Mouse (Mus musculus) lung, embryonic 16.5 days (tissue): Measurements from ENCODE around the gene Ephb2. TPM values are rescaled to one million over a fixed set of nuclear protein-coding genes. Genes with fewer than 3 reads are reported as not detected.

Source experiments
- ATAC-seq: fragments of 200-750 bp; cut with Nextera tagmentation; 2 replicates; pipeline ENCODE4 v1.8.0; 2017; ENCODE audit warnings: low read depth, mild to moderate bottlenecking, moderate library complexity
- H3K27ac ChIP-seq: fragments of 300-500 bp; sonication (generic); 2 replicates; pipeline ENCODE4 v1.5.1; 2014; ENCODE audit warnings: mild to moderate bottlenecking, control low read depth, low read length
- H3K27me3 ChIP-seq: fragments of 300-500 bp; sonication (generic); 2 replicates; pipeline ENCODE4 v1.6.1; 2014; ENCODE audit warnings: low read depth, low read length, mixed read lengths; ENCODE audit not compliant: control insufficient read depth, insufficient read depth
- H3K36me3 ChIP-seq: fragments of 300-500 bp; sonication (generic); 2 replicates; pipeline ENCODE4 v1.6.1; 2014; ENCODE audit warnings: low read length; ENCODE audit not compliant: control insufficient read depth, insufficient read depth
- H3K4me1 ChIP-seq: fragments of 300-500 bp; sonication (generic); replicated peaks from 2 replicates; pipeline ENCODE4 v1.6.1; 2014; ENCODE audit warnings: low read length, mixed read lengths; ENCODE audit not compliant: control insufficient read depth, insufficient read depth
- H3K4me2 ChIP-seq: fragments of 300-500 bp; sonication (generic); 2 replicates; pipeline ENCODE4 v1.6.1; 2014; ENCODE audit warnings: low read depth, low read length, control low read depth
- H3K4me3 ChIP-seq: fragments of 300-500 bp; sonication (generic); 2 replicates; pipeline ENCODE4 v1.5.1; 2014; ENCODE audit warnings: mild to moderate bottlenecking, low read length, control low read depth
- H3K9ac ChIP-seq: fragments of 300-500 bp; sonication (generic); 2 replicates; pipeline ENCODE4 v1.6.1; 2014; ENCODE audit warnings: low read length, control low read depth
- H3K9me3 ChIP-seq: fragments of 300-500 bp; sonication (generic); 2 replicates; pipeline ENCODE4 v1.6.1; 2016; ENCODE audit warnings: low read length; ENCODE audit not compliant: control insufficient read depth
- WGBS: fragments of 180-500 bp; shearing (Covaris S2); extraction: QIAGEN DNeasy Blood & Tissue Kit; methylation state at CpG from one replicate; pipeline ENCODE4 v1.1.7; 2014; 5-methylcytosine and 5-hydroxymethylcytosine counted together
- polyA plus RNA-seq: library from polyadenylated mRNA; unstranded; fragments of >200 nt; fragmentation: Nextera tagmentation; extraction: Ambion mirVana; gene quantifications from 2 replicates; pipeline ENCODE4 v1.2.1, GENCODE M21; 2015

Ephb2 gene
- polyA plus RNA-seq, 1 experiment from 2014 or later, result 1.5 TPM

DNA sequence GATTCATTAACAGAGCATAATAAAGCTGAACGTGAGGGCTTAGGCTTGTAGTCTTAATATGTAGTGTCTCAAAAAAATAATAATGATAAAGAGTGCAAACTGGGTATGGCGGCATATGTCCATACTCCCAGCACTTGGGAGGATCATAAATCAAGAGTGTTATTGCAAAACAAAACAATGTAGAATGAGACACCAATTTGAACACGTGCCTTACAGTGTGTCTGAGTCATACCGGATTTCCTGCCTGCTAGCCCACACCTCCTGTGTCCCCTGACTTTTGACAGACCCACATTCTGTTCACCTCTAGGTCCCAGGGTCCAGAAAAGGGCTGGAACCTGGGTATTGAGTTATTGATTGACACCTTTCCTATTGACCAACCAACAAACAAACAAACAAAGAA, 6.2 kb upstream of the Ephb2 start:
- no peak overlapping the region for H3K9ac ChIP-seq
- H3K27me3 ChIP-seq, result peaks cover 21% of the 10 kb centered on the region
- no peaks in the 10 kb centered on the region for H3K9me3 ChIP-seq
- no peak overlapping the region for H3K27ac ChIP-seq
- peaks cover under 1% of the 10 kb centered on the region; the same call in 1 of the 2 replicates for H3K4me1 ChIP-seq
- 62% methylated on average over 4 of the region's 4 CpGs for WGBS
- no peak for ATAC-seq
- H3K36me3 ChIP-seq, result no peaks in the 10 kb centered on the region
- H3K4me3 ChIP-seq, result no peak overlapping the region
- H3K4me2 ChIP-seq, result no peak overlapping the region

- WGBS, result 6% methylated on average over 5 of the region's 5 CpGs
- no peak overlapping the region for H3K9ac ChIP-seq
- H3K4me2 ChIP-seq, result no peak overlapping the region
- no peak overlapping the region for H3K27ac ChIP-seq
- no peak overlapping the region for H3K4me3 ChIP-seq
- H3K9me3 ChIP-seq, result no peaks in the 10 kb centered on the region
- peak; percentile 30; the same call in 1 of the 2 replicates for ATAC-seq
- peaks cover 26% of the 10 kb centered on the region for H3K27me3 ChIP-seq
- H3K36me3 ChIP-seq, result no peaks in the 10 kb centered on the region
- peaks cover 7% of the 10 kb centered on the region; the same call in 1 of the 2 replicates for H3K4me1 ChIP-seq
These were observed 5.3 kb upstream of the Ephb2 start for GRCm38 (mm10) chr4:136841056-136841455.

DNA sequence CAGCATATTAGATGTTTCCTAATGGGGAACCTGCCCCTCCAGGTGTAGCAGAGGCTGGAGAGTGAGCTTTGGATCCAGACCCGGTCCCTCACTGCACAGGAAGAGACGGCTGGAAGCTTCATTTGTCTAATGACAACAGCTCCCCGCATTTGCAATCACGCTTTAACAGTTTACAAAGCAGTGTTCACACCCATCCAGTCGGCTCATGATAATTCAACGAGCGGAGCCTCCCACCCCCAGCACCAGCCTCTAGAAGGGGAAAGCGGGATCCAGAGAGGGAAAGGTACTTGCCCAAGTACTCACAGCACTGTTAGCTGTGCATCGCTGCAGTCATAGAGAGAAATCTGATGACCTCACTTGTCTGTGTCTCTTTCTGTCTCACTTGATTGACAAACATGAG, 2.7 kb upstream of the Ephb2 start:
- ATAC-seq, result no peak
- Histone ChIP-seq H3K27ac (no peak overlapping the region), H3K4me1 (peaks cover 23% of the 10 kb centered on the region), H3K9me3 (no peaks in the 10 kb centered on the region), H3K4me3 (no peak overlapping the region), H3K27me3 (peaks cover 30% of the 10 kb centered on the region), H3K36me3 (no peaks in the 10 kb centered on the region), H3K9ac (no peak overlapping the region), H3K4me2 (no peak overlapping the region)
- 47% methylated on average over 9 of the region's 9 CpGs for WGBS

DNA sequence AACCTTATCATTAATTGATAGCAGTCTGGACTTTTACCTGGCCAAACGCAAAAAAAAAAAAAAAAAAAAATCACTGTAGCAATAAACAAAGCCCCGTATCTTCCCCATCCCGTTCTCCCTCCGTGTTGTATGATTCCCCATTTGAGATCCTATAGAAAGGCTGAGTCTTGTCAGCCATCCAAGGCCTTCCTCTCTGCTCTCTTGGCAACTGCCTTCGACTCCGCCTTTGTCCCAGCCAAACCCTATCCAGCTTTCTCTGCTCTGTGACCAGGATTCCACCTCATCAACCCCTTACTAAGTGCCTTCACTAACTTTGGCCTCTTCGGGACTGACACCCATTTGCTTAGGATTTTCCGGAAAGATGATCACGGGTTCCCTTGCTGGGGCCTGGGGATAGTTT, 2.2 kb upstream of the Ephb2 start:
- Histone ChIP-seq H3K27me3 (peaks cover 32% of the 10 kb centered on the region), H3K4me1 (peaks cover 27% of the 10 kb centered on the region)
- 52% methylated on average over 9 of the region's 9 CpGs for WGBS

GRCm38 (mm10) chr4:136836387-136836931, 671 bp upstream of the Ephb2 start:
- peak; percentile 54 for ATAC-seq
- peaks cover 39% of the 10 kb centered on the region for H3K4me1 ChIP-seq
- no peaks in the 10 kb centered on the region for H3K9me3 ChIP-seq
- H3K27ac ChIP-seq, result peak overlapping the region; percentile 82
- WGBS, result under 1% methylated on average over 26 of the region's 27 CpGs
- peak overlapping the region; percentile 79 for H3K4me3 ChIP-seq
- peak overlapping the region; percentile 97 for H3K4me2 ChIP-seq
- peak overlapping the region; percentile 76 for H3K9ac ChIP-seq
- peaks cover 37% of the 10 kb centered on the region for H3K27me3 ChIP-seq
- no peaks in the 10 kb centered on the region for H3K36me3 ChIP-seq

More for the DNA sequence above, 2.2 kb upstream of the Ephb2 start:
- Histone ChIP-seq H3K27ac (no peak overlapping the region), H3K4me3 (no peak overlapping the region), H3K4me2 (no peak overlapping the region), H3K9ac (no peak overlapping the region), H3K9me3 (no peaks in the 10 kb centered on the region), H3K36me3 (no peaks in the 10 kb centered on the region)
- ATAC-seq, result no peak

DNA sequence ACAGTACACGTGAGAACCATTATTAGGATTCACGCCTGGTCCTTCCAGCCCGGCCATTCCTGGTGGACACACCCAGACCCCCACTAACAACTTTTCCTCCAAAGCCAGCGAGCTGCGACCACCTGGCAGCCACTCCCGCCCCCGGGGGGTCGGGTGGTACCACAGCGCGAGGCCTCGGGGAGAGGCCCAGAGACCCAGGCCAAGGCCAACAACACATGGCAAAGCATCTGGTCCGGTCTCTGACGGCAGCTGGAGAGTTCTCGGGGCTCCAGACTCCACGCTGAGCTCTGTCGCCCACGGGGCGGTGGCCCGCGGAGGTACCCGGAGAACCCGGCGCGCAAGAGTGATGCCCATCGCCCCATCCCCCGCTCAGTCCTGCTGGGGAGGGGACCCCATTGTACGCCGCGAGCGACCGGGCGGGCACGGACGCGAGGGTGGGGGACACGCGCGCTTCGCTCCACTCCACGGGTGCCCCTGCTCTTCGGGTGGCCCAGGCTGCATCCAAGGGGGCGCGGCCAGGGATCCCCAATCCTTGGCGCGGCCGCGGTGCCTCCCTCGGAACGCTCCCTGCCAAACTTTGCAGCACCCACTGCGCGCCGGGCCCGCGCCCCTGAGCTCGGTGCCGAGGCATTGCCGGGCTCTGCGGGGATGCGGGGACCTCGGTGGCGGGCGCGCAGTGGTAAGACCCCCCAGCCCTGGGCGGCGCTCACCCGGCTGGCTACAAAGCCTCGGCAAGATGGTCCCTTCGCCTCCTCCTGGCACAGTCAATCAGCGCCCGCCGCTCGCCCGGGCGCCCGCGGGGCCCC, 770 bp downstream of the Ephb2 start:
- ATAC-seq, result peak; percentile 5; the same call in 1 of the 2 replicates
- Histone ChIP-seq H3K9me3 (no peaks in the 10 kb centered on the region), H3K36me3 (no peaks in the 10 kb centered on the region), H3K9ac (peak overlapping the region; percentile 76), H3K27ac (no peak overlapping the region), H3K4me1 (peaks cover 47% of the 10 kb centered on the region), H3K4me2 (peak overlapping the region; percentile 97), H3K27me3 (peaks cover 39% of the 10 kb centered on the region), H3K4me3 (peak overlapping the region; percentile 79)
- under 1% methylated on average over 67 of the region's 76 CpGs for WGBS

GRCm38 (mm10) chr4:136834439-136834814, 1.4 kb downstream of the Ephb2 start:
- peaks cover 33% of the 10 kb centered on the region for H3K27me3 ChIP-seq
- H3K4me2 ChIP-seq, result peak overlapping the region; percentile 97
- H3K27ac ChIP-seq, result peak overlapping the region; percentile 25; the same call in 1 of the 2 replicates
- no peaks in the 10 kb centered on the region for H3K9me3 ChIP-seq
- H3K4me1 ChIP-seq, result peaks cover 52% of the 10 kb centered on the region
- H3K36me3 ChIP-seq, result no peaks in the 10 kb centered on the region
- peak overlapping the region; percentile 34; the same call in 1 of the 2 replicates for H3K9ac ChIP-seq
- WGBS, result 9% methylated on average over 12 of the region's 12 CpGs
- no peak for ATAC-seq
- H3K4me3 ChIP-seq, result peak overlapping the region; percentile 79

DNA sequence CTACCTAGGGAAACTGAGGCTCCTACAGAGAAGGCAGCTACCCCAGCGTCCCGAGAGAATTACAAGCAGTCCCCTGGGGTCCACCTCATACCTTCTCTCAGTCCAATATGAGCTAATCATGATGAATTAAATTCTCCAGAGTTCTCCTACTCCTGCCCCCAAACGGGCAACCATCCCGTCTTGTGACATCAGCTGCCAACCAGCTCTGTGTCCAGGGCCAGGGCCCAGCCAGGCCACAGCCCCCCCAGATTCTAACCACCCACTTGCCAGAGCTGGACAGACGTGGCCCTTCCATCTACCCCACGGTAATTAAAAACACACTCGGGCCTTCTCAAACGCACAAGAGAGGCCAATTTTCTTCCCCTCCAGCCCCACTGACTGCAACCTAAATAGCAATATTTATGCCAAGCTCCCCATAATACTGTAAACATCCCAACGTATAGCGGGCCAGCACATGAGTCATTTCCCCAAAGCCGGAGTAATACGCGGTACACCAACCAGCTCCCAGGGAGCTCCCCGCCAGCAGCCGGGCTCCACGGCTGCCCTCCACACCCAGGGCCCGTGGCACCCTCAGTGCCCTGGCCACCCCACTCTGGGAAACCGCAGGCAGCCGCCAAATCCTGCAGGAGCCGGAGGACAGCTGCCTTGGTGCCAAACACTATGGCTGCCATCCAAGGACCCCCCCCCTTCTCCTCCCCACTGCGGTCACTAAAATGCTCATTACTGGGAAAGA, 2.0 kb downstream of the Ephb2 start:
- no peaks in the 10 kb centered on the region for H3K36me3 ChIP-seq
- H3K27ac ChIP-seq, result peak overlapping the region; percentile 28
- ATAC-seq, result peak; percentile 21
- H3K27me3 ChIP-seq, result peaks cover 28% of the 10 kb centered on the region
- H3K4me1 ChIP-seq, result peaks cover 59% of the 10 kb centered on the region
- H3K4me3 ChIP-seq, result peak overlapping the region; percentile 79
- no peaks in the 10 kb centered on the region for H3K9me3 ChIP-seq
- H3K9ac ChIP-seq, result no peak overlapping the region; the same call in 1 of the 2 replicates
- 37% methylated on average over 21 of the region's 21 CpGs for WGBS
- H3K4me2 ChIP-seq, result peak overlapping the region; percentile 97
